Comparison of ENCODE assay signal across 12 mouse cellular contexts in the genomic region with DNA sequence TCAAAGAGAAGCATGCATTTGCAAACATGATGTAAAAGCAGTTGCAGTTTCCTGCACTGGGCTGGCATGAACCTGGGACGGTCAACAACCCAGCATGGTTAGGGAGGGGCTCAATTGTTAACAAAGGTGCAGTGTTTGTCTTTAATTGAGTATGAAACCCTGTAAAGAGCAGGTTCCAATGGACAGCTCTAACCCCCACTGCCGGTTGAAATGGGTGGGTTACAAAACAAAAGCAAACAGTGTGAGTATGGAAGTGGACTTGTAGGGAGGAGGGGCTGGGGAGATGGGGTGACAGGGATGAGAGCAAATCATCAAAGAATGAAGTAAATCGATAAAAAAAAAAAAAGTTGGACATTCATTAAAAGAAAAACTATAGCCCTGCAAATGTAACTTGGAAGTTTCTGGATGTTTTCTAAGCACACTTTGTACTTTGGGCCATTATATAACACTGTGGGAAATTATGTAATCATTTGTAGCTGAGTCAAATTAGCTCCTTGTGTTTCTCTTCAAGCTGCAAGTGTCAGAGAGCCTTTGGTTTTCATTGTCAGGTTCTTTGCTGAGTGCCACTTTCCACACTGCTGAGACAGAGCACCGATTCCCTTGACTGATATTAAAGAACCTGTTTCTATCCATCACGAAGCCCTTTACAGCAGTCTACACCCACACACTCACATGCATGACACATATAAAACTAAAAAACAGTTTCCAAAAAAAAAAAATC. TPM values are rescaled to one million over a fixed set of nuclear protein-coding genes. Genes with fewer than 3 reads are reported as not detected.
A peak's percentile ranks its signal among the peaks of the same experiment; 100 is the strongest.
DNase-seq lines count a peak whose midpoint lies in the region; ATAC-seq and TF ChIP-seq lines count a peak whose summit lies in the region.
"Had no signal": no experiment of that assay in that cellular context is flagged by ENCODE, and none has a peak within 500 bp of the region (broad histone marks: within the 10 kb centered on the region; RNA-seq: fewer than 3 reads in every experiment).

No protein-coding gene starts in this region.

- intact Hi-C loops in left cerebral cortex, postnatal 36 days (cut with DNase I) = no loop called here

- TF ChIP-seq CTCF in small intestine, adult 2 months (IDR thresholded peaks at IDR 0.05; ENCODE audit: extremely low read depth, insufficient read length, insufficient replicate concordance, low read depth, low read length) = no peak

- H3K4me2 ChIP-seq in midbrain, embryonic 16.5 days (ENCODE audit: low read length) = no peak overlapping the region
- H3K4me2 ChIP-seq: heart, embryonic 13.5 days had no signal

- no peak overlapping the region for H3K4me3 ChIP-seq in small intestine, adult 2 months (ENCODE audit: low read depth, low read length)
- H3K4me3 ChIP-seq in midbrain, embryonic 16.5 days (ENCODE audit: low read depth, low read length) = no peak overlapping the region
- H3K4me3 ChIP-seq: heart, embryonic 13.5 days had no signal

- peak overlapping the region; percentile 60 for H3K27ac ChIP-seq in small intestine, adult 2 months (ENCODE audit: insufficient read depth, low read depth, low read length)
- no peak overlapping the region for H3K27ac ChIP-seq in midbrain, embryonic 16.5 days (ENCODE audit: low read length)
- H3K27ac ChIP-seq: heart, embryonic 13.5 days had no signal

- no peaks in the 10 kb centered on the region for H3K9me3 ChIP-seq in midbrain, embryonic 16.5 days (replicated peaks; ENCODE audit: control insufficient read depth, low read length, poor library complexity, severe bottlenecking)
- H3K9me3 ChIP-seq: heart, embryonic 13.5 days had no signal

- TF ChIP-seq POLR2A in small intestine, adult 2 months (IDR thresholded peaks at IDR 0.05; ENCODE audit: low read depth, low read length) = no peak

- peak; percentile 80 for ATAC-seq in frontal cortex, adult (ENCODE audit: low TSS enrichment)
- ATAC-seq in midbrain, embryonic 16.5 days = no peak
- ATAC-seq: forebrain, embryonic 16.5 days had no signal

- WGBS in small intestine, adult 2 months = 25% methylated on average over 5 of the region's 5 CpGs
- 53% methylated on average over 5 of the region's 5 CpGs for WGBS in midbrain, embryonic 16.5 days

- DNase-seq in frontal cortex, postnatal 25 days (ENCODE audit: low spot score in 2 of 2) = no peak
- DNase-seq in lung, adult 18-20 months = peak; percentile 54 to 74
- no peak for DNase-seq in lung, postnatal 14 days
- peak; percentile 25 to 45 for DNase-seq in left cerebral cortex, postnatal 36 days (ENCODE audit: low spot score in 2 of 2)
- DNase-seq in B cell, adult 2 months = no peak
- DNase-seq: cerebellum, adult 18-20 months had no signal

- no peaks in the 10 kb centered on the region for H3K27me3 ChIP-seq in small intestine, adult 2 months (ENCODE audit: control insufficient read depth, insufficient read depth, low read length)
- no peaks in the 10 kb centered on the region for H3K27me3 ChIP-seq in midbrain, embryonic 16.5 days (ENCODE audit: control insufficient read depth, insufficient read depth, low read depth, low read length)
- H3K27me3 ChIP-seq: heart, embryonic 13.5 days had no signal

- no peaks in the 10 kb centered on the region for H3K36me3 ChIP-seq in small intestine, adult 2 months (ENCODE audit: control insufficient read depth, insufficient read depth, low read length)
- H3K36me3 ChIP-seq in midbrain, embryonic 16.5 days (ENCODE audit: control insufficient read depth, insufficient read depth, low read length) = no peaks in the 10 kb centered on the region

- H3K4me1 ChIP-seq in small intestine, adult 2 months (ENCODE audit: control insufficient read depth, insufficient read depth, insufficient read length, low read length) = peaks cover 21% of the 10 kb centered on the region; the same call in 1 of the 2 replicates
- H3K4me1 ChIP-seq in midbrain, embryonic 16.5 days (ENCODE audit: control insufficient read depth, insufficient read depth, low read length) = no peaks in the 10 kb centered on the region
- H3K4me1 ChIP-seq: heart, embryonic 13.5 days had no signal

- no peak overlapping the region for H3K9ac ChIP-seq in midbrain, embryonic 16.5 days (ENCODE audit: low read depth, low read length)
- H3K9ac ChIP-seq: heart, embryonic 13.5 days had no signal

RNA-seq across cellular contexts. Expression of gene Gsta3, which starts 8.5 kb away (rescaled TPM):
- 1 to 10 TPM in 1 of 2 experiments, under 1 TPM in 1; 0.52 to 2.4 TPM for total RNA-seq in left cerebral cortex, postnatal 36 days (2021)
- 1.1 and 2.4 TPM in 2 replicates for polyA plus RNA-seq in small intestine, adult 2 months (2012; rRNA removed)
- 0.28 and 1.0 TPM in 2 replicates for polyA plus RNA-seq in midbrain, embryonic 16.5 days (2015; fragmentation: Nextera tagmentation; extraction: Ambion mirVana)
- polyA plus RNA-seq: C2C12 had no signal

RNA-seq across cellular contexts. Expression of gene Tmem14a, which starts 13.5 kb away (rescaled TPM):
- total RNA-seq in left cerebral cortex, postnatal 36 days (2021) = 10 to 100 TPM; 40.4 to 50.9 TPM
- 1.1 and 2.2 TPM in 2 replicates for polyA plus RNA-seq in small intestine, adult 2 months (2012; rRNA removed)
- 18.8 and 20.7 TPM in 2 replicates for polyA plus RNA-seq in midbrain, embryonic 16.5 days (2015; fragmentation: Nextera tagmentation; extraction: Ambion mirVana)

Comparison
In these comparisons a context has a peak if more than half of its experiments do, and no peak if none do; other contexts are left out.
1. DNase-seq: peak in lung, adult 18-20 months (2 of 2) and left cerebral cortex, postnatal 36 days (2 of 2); none in frontal cortex, postnatal 25 days (0 of 2), lung, postnatal 14 days (single experiment) and B cell, adult 2 months (0 of 2).